Mouse (Mus musculus): ENCODE measurements around the gene Pcnx3.

DNA sequence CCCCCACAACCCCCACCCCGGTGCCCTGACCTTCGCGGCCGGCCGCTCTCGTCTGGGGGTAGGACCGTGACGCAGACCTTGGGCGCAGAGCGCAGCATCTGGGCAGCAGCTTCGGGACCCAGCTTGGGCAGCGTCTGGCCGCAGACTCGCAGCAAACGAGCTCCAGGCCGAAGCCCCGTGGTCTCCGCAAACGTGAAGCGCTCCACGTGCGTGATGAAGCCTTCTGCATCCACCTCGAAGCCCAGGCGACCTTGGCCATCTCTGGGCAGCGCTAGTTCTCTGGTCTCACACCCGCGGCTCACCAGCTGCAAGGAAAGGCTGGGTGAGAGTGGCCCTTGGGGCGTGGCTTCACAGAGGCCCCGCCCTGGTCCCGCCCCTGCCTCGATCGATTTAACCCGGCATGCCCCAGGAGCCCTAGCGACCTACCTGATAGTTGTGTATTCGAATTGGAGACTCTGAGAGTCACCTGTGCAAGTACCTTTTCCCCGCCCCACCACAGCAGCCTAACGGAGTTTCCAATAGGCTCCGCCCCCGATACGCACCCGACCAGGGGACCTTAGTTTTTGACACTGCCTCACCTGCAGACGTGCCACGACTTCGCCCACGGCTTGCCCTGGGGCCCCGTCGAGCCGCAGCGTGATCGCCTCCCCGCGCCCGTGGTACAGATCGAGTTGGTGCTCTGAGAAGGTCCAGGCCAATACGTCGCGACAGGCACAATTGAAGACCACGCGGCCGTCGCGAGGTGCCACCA is 34.6 kb downstream of the Pcnx3 start:
- TF ChIP-seq CTCF (IDR thresholded peaks at IDR 0.05; ENCODE audit: control insufficient read depth, insufficient read depth, insufficient replicate concordance, low read depth, low read length), result no peak
- TF ChIP-seq POLR2A (IDR thresholded peaks at IDR 0.05; ENCODE audit: control insufficient read depth, low read depth, low read length), result no peak
